ENCODE assay signal across 7 mouse cellular contexts in the genomic region with DNA sequence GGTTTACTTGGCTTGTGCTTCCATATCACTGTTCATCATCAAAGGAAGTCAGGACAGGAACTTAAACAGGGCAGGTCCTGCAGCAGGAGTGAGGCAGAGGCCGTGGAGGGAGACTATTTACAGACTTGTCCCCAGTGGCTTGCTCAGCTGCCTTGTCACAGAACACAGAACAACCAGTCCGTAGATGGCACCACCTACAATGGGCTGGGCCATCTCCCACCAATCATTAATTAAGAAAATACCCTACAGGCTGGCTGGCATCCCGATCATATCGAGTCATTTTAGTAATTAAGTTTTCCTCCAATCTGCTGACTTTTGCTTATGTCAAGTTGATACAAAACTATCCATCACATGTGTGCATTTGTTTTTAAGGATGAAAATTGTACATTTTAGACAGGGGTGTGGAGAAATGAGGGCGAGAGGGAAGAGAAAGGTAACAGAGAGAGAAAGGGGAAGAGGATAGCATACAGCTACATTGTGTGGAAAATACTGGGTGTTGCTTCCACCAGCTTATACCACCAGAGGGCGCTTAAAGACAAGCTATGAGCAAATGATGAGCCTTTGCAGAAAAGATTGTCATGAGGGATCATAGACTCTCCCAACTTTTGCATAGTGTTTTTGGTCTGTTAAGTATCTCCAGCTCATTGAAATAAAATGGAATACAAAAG. TPM values are rescaled to one million over a fixed set of nuclear protein-coding genes. Genes with fewer than 3 reads are reported as not detected.
A peak's percentile ranks its signal among the peaks of the same experiment; 100 is the strongest.
DNase-seq lines count a peak whose midpoint lies in the region; ATAC-seq lines count a peak whose summit lies in the region.

No protein-coding gene starts in this region.

- no peaks in the 10 kb centered on the region for H3K4me1 ChIP-seq in limb, embryonic 11.5 days (ENCODE audit: control insufficient read depth, insufficient read depth, low read length)
- H3K4me1 ChIP-seq in midbrain, embryonic 14.5 days (ENCODE audit: control insufficient read depth, insufficient read depth, low read length) = no peaks in the 10 kb centered on the region

- no peak overlapping the region for H3K9ac ChIP-seq in limb, embryonic 11.5 days (ENCODE audit: low read length)
- H3K9ac ChIP-seq in midbrain, embryonic 14.5 days (replicated peaks; ENCODE audit: low read length) = no peak overlapping the region

- H3K4me3 ChIP-seq in limb, embryonic 11.5 days (ENCODE audit: low read depth, low read length) = no peak overlapping the region
- no peak overlapping the region for H3K4me3 ChIP-seq in midbrain, embryonic 14.5 days (replicated peaks; ENCODE audit: low read depth, low read length)

- WGBS in limb, embryonic 11.5 days = 31% methylated on average over 6 of the region's 6 CpGs
- WGBS in midbrain, embryonic 14.5 days = 31% methylated on average over 6 of the region's 6 CpGs

- peak; percentile 68 to 92 for DNase-seq in adrenal gland, adult (ENCODE audit: inconsistent age in 2 of 2, low spot score in 1 of 2)
- peak; percentile 37 to 63 for DNase-seq in gastrocnemius, postnatal 4 days (ENCODE audit: low spot score in 2 of 2)
- DNase-seq in kidney, adult 9 months = peak; percentile 84
- peak; percentile 80 for DNase-seq in limb, embryonic 11.5 days (ENCODE audit: low spot score)
- peak; percentile 95 for DNase-seq in midbrain, embryonic 14.5 days
- DNase-seq in spleen, adult 12 weeks (ENCODE audit: low spot score) = peak; percentile 31

- no peak overlapping the region for H3K27ac ChIP-seq in limb, embryonic 11.5 days (replicated peaks; ENCODE audit: low read depth, low read length)
- H3K27ac ChIP-seq in midbrain, embryonic 14.5 days (replicated peaks; ENCODE audit: low read depth, low read length) = no peak overlapping the region

- peak; percentile 71 for ATAC-seq in common myeloid progenitor, adult 5-6 weeks (replicated peaks; ENCODE audit: low read depth, poor library complexity, severe bottlenecking)
- peak; percentile 38; the same call in 1 of the 2 replicates for ATAC-seq in limb, embryonic 11.5 days (ENCODE audit: insufficient number of reproducible peaks, low FRiP score, low TSS enrichment, low read depth)
- peak; percentile 63; the same call in 1 of the 2 replicates for ATAC-seq in midbrain, embryonic 14.5 days (ENCODE audit: low FRiP score, low TSS enrichment)

- H3K9me3 ChIP-seq in limb, embryonic 11.5 days (ENCODE audit: control insufficient read depth, low read length) = no peaks in the 10 kb centered on the region
- no peaks in the 10 kb centered on the region for H3K9me3 ChIP-seq in midbrain, embryonic 14.5 days (ENCODE audit: control insufficient read depth, low read length)

- no peaks in the 10 kb centered on the region for H3K36me3 ChIP-seq in limb, embryonic 11.5 days (ENCODE audit: control insufficient read depth, insufficient read depth, low read length)
- no peaks in the 10 kb centered on the region for H3K36me3 ChIP-seq in midbrain, embryonic 14.5 days (ENCODE audit: control insufficient read depth, insufficient read depth, low read length)

- no peaks in the 10 kb centered on the region for H3K27me3 ChIP-seq in limb, embryonic 11.5 days (ENCODE audit: control insufficient read depth, insufficient read depth, low read length)
- no peaks in the 10 kb centered on the region for H3K27me3 ChIP-seq in midbrain, embryonic 14.5 days (ENCODE audit: control insufficient read depth, insufficient read depth, low read length)

- H3K4me2 ChIP-seq in limb, embryonic 11.5 days (ENCODE audit: low read depth, severe bottlenecking) = no peak overlapping the region
- H3K4me2 ChIP-seq in midbrain, embryonic 14.5 days (ENCODE audit: low read length) = 0 out of 2 replicates have a peak overlapping the region, but pooled peaks have one; percentile 5

RNA-seq across cellular contexts. Expression of a gene that starts 21.8 kb away (rescaled TPM):
- total RNA-seq in common myeloid progenitor, adult 5-6 weeks (2017) = not detected in 2 replicates
- 10 to 100 TPM; 83.7 to 90.5 TPM for total RNA-seq in gastrocnemius, postnatal 4 days (2021)
- 7.3 and 7.5 TPM in 2 replicates for polyA plus RNA-seq in limb, embryonic 11.5 days (2014; fragmentation: Nextera tagmentation; extraction: Ambion mirVana)
- polyA plus RNA-seq in midbrain, embryonic 14.5 days (2014; fragmentation: Nextera tagmentation; extraction: Ambion mirVana) = 5.9 and 7.0 TPM in 2 replicates

RNA-seq across cellular contexts. Expression of a gene that starts 22.2 kb away (rescaled TPM):
- 123 and 128 TPM in 2 replicates for total RNA-seq in common myeloid progenitor, adult 5-6 weeks (2017)
- 10 to 100 TPM; 34.8 to 37.6 TPM for total RNA-seq in gastrocnemius, postnatal 4 days (2021)
- 87.5 and 87.7 TPM in 2 replicates for polyA plus RNA-seq in limb, embryonic 11.5 days (2014; fragmentation: Nextera tagmentation; extraction: Ambion mirVana)
- 46.0 and 57.5 TPM in 2 replicates for polyA plus RNA-seq in midbrain, embryonic 14.5 days (2014; fragmentation: Nextera tagmentation; extraction: Ambion mirVana)

Comparison
In these comparisons a context has a peak if more than half of its experiments do, and no peak if none do; other contexts are left out.
1. DNase-seq: peak in every context shown above with its lines; median percentile 95 in midbrain, embryonic 14.5 days; 84 in kidney, adult 9 months; 80 in adrenal gland, adult; 80 in limb, embryonic 11.5 days; 50 in gastrocnemius, postnatal 4 days; 31 in spleen, adult 12 weeks.
2. RNA of a gene that starts 21.8 kb away (total RNA-seq): 83.7 to 90.5 TPM in gastrocnemius, postnatal 4 days; not detected in common myeloid progenitor, adult 5-6 weeks; every median in the first group is over 10 times any median in the second.
3. Peak in every context shown above with its lines, with median percentiles within 50 percentile points of each other: ATAC-seq.